8 mouse cellular contexts compared by ENCODE assay signal in genomic region chr17:71783366-71783735, GRCm38 (mm10). TPM values are rescaled to one million over a fixed set of nuclear protein-coding genes. Genes with fewer than 3 reads are reported as not detected.
DNase-seq lines count a peak whose midpoint lies in the region; ATAC-seq and TF ChIP-seq lines count a peak whose summit lies in the region.

No protein-coding gene starts in this region.

- H3K36me3 ChIP-seq in heart, embryonic 10.5 days, result 0 out of 2 replicates have a peak, but pooled peaks cover 3% of the 10 kb centered on the region
- no peaks in the 10 kb centered on the region for H3K36me3 ChIP-seq in heart, embryonic 13.5 days
- no peaks in the 10 kb centered on the region for H3K36me3 ChIP-seq in liver, postnatal 0 days (replicated peaks; ENCODE audit: insufficient read depth, low read length)

- H3K27me3 ChIP-seq in heart, embryonic 10.5 days (ENCODE audit: insufficient read depth, poor library complexity, severe bottlenecking), result peaks cover 17% of the 10 kb centered on the region
- H3K27me3 ChIP-seq in heart, embryonic 13.5 days (replicated peaks), result peaks cover 3% of the 10 kb centered on the region
- H3K27me3 ChIP-seq in liver, postnatal 0 days (ENCODE audit: insufficient read depth, low read length), result peaks cover 20% of the 10 kb centered on the region

- TF ChIP-seq CTCF in liver, postnatal 0 days (IDR thresholded peaks at IDR 0.05; ENCODE audit: low read depth), result no peak

- peak overlapping the region; percentile 96 for H3K9ac ChIP-seq in heart, embryonic 13.5 days
- H3K9ac ChIP-seq in liver, postnatal 0 days (replicated peaks), result no peak overlapping the region

- H3K4me2 ChIP-seq in heart, embryonic 13.5 days, result peak overlapping the region; percentile 79
- peak overlapping the region; percentile 58; the same call in 1 of the 2 replicates for H3K4me2 ChIP-seq in liver, postnatal 0 days (ENCODE audit: low read depth, low read length)

- peaks cover 5% of the 10 kb centered on the region; the same call in 1 of the 2 replicates for H3K9me3 ChIP-seq in heart, embryonic 10.5 days
- 0 out of 2 replicates have a peak, but pooled peaks cover 1% of the 10 kb centered on the region for H3K9me3 ChIP-seq in heart, embryonic 13.5 days
- H3K9me3 ChIP-seq in liver, postnatal 0 days (ENCODE audit: low read length), result peaks cover 7% of the 10 kb centered on the region; the same call in 1 of the 2 replicates

- ATAC-seq in heart, embryonic 13.5 days (ENCODE audit: extremely low read depth, insufficient number of reproducible peaks, low FRiP score, low TSS enrichment), result no peak
- no peak for ATAC-seq in liver, postnatal 0 days

- peak overlapping the region; percentile 95 for H3K27ac ChIP-seq in heart, embryonic 10.5 days
- H3K27ac ChIP-seq in brown adipose tissue, adult 24 weeks (replicated peaks; ENCODE audit: low read depth, low read length), result no peak overlapping the region
- peak overlapping the region; percentile 86 for H3K27ac ChIP-seq in heart, embryonic 13.5 days (replicated peaks)
- H3K27ac ChIP-seq in liver, postnatal 0 days (ENCODE audit: low read depth), result no peak overlapping the region

- TF ChIP-seq EP300 in liver, postnatal 0 days (IDR thresholded peaks at IDR 0.05; ENCODE audit: low read depth), result no peak

- WGBS in heart, embryonic 10.5 days, result 13% methylated on average over 10 of the region's 10 CpGs
- WGBS in heart, embryonic 13.5 days, result 13% methylated on average over 10 of the region's 10 CpGs
- WGBS in liver, postnatal 0 days (ENCODE audit: insufficient replicate concordance), result 35% methylated on average over 10 of the region's 10 CpGs

- H3K4me1 ChIP-seq in heart, embryonic 10.5 days, result peaks cover 10% of the 10 kb centered on the region
- H3K4me1 ChIP-seq in brown adipose tissue, adult 24 weeks (ENCODE audit: control insufficient read depth, insufficient read depth, insufficient read length, low read length), result no peaks in the 10 kb centered on the region
- H3K4me1 ChIP-seq in heart, embryonic 13.5 days, result peaks cover 17% of the 10 kb centered on the region
- H3K4me1 ChIP-seq in liver, postnatal 0 days (ENCODE audit: insufficient read depth), result no peaks in the 10 kb centered on the region

- DNase-seq in heart, embryonic 10.5 days (ENCODE audit: low spot score), result no peak
- DNase-seq in heart, adult 9 months (ENCODE audit: low spot score in 2 of 2), result no peak
- no peak for DNase-seq in liver, postnatal 0 days
- DNase-seq in urinary bladder, postnatal 10 days (ENCODE audit: low spot score), result no peak
- DNase-seq in cerebellum, postnatal 36 days, result no peak
- DNase-seq in spleen, adult 12 weeks (ENCODE audit: low spot score), result no peak

- peak overlapping the region; percentile 88 for H3K4me3 ChIP-seq in heart, embryonic 10.5 days
- H3K4me3 ChIP-seq in brown adipose tissue, adult 24 weeks (ENCODE audit: insufficient read depth, low read depth, low read length), result peak overlapping the region; percentile 35
- peak overlapping the region; percentile 82 for H3K4me3 ChIP-seq in heart, embryonic 13.5 days
- no peak overlapping the region for H3K4me3 ChIP-seq in liver, postnatal 0 days (ENCODE audit: low read depth, low read length)

RNA-seq across cellular contexts. Expression of gene Clip4, which starts 15.1 kb away (rescaled TPM):
- 13.9 and 27.9 TPM in 2 replicates for polyA plus RNA-seq in heart, embryonic 10.5 days (2016; fragmentation: Nextera tagmentation; extraction: Ambion mirVana)
- polyA plus RNA-seq in brown adipose tissue, adult 24 weeks (2012; ENCODE audit: insufficient read depth, insufficient read length, missing spikeins), result 4.0 and 4.5 TPM in 2 replicates
- 25.4 and 29.2 TPM in 2 replicates for polyA plus RNA-seq in heart, embryonic 13.5 days (2015; fragmentation: Nextera tagmentation; extraction: Ambion mirVana)
- polyA plus RNA-seq in liver, postnatal 0 days (2015; fragmentation: Nextera tagmentation; extraction: Ambion mirVana), result 0.49 and 0.79 TPM in 2 replicates

RNA-seq across cellular contexts. Expression of gene Pcare, which starts 30.7 kb away (rescaled TPM):
- 0.03 TPM in 1 of 2 replicates, not detected in the other for polyA plus RNA-seq in heart, embryonic 10.5 days (2016; fragmentation: Nextera tagmentation; extraction: Ambion mirVana)
- not detected in 2 replicates for polyA plus RNA-seq in brown adipose tissue, adult 24 weeks (2012; ENCODE audit: insufficient read depth, insufficient read length, missing spikeins)
- not detected in 2 replicates for polyA plus RNA-seq in heart, embryonic 13.5 days (2015; fragmentation: Nextera tagmentation; extraction: Ambion mirVana)
- not detected in 2 replicates for polyA plus RNA-seq in liver, postnatal 0 days (2015; fragmentation: Nextera tagmentation; extraction: Ambion mirVana)

Comparison
In these comparisons a context has a peak if more than half of its experiments do, and no peak if none do; other contexts are left out.
1. H3K27ac ChIP-seq: peak in heart, embryonic 10.5 days (single experiment) and heart, embryonic 13.5 days (single experiment); none in brown adipose tissue, adult 24 weeks (single experiment) and liver, postnatal 0 days (single experiment).